Mouse (Mus musculus): ENCODE measurements at regions not wholly inside any gene's neighbourhood (a gene's known extent, or its start where the extent isn't known, plus 50 kb on each side); places are given as distances from the start of the nearest gene placed in this dataset.
"Not testable (repeated sequence)": the region's sequence is repeated elsewhere in the genome, so short reads cannot be mapped to it uniquely, and the experiment has no call there.

DNA sequence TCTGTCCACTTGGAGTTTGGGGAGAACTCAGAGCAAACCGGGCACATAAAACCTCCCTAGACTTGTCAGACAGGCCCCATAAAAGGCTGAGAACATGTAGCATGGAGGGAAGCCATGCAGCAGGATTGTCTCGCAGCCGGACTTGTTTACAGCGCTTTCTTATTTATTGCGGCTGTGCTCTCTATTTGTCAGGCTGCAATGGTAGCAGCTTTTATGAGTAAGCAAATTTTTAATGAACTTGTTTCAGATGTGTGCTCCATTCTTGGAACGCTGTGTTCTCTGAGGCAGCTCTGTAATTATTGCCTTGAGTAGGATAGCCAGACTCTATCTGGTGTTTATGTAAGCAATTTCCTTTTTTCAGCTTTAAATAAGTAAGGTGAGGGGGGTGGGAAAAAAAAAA, 169.2 kb upstream of the Camk1g start:
- DNase-seq (ENCODE audit: low spot score): no peak

DNA sequence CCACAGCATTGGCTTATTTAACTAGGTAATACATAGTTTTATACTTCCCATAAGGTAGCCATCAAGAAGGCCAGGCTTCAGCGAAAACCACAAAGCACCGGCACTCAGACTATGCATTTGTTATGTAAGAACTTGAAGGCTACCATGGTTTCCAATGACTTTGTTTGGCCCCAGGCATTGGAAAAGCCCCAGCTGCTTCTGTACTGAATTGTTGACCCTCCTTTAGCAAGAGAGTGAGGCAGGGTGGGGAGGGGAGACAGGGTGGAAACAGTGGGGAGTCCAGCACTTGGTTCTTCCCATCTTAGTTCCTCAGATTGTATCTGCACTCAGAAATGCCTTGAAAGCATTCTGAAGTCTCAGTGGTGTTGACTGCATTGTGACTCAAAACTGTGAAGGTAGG, 168.3 kb upstream of the Camk1g start:
- no peak for DNase-seq (ENCODE audit: low spot score)

DNA sequence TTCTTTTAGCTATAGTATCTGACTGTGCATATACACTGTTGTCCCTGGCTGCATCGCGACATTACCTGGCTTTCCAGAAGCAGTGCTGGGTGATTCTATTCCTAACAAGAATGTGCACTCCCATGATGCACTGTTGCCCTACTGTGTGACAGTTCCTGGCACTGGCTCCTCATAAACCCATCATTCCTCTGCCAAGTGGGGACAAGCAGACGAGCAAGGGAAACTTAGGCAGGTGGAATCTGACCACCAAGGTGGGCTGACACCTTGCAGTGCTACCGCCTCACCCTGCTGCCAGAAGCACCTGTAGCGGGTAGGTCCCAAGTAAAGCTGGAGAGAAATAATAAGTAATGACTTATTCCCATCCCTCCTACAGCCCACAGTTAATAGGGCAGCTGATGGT, 167.5 kb upstream of the Camk1g start:
- no peak for DNase-seq (ENCODE audit: low spot score)

DNA sequence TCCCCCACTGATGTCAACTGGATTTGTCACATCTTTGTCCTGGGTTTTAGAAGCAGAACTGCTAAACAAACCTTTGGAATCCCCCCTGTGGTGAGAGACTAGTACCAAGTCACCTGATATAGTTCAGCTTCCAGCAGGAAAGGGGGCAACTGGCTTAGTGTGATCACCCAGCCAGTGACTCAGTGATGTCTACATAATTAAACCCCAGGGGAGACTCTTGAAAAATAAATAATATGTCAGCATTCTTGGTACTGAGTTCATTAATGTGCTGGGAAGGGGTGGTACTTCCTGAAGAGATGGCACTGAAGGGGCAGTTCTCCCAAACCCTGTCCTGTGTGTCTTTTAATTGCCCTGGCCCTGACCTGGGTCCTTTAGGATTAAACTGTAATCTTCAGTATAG, 166.5 kb upstream of the Camk1g start:
- no peak for DNase-seq (ENCODE audit: low spot score)

DNA sequence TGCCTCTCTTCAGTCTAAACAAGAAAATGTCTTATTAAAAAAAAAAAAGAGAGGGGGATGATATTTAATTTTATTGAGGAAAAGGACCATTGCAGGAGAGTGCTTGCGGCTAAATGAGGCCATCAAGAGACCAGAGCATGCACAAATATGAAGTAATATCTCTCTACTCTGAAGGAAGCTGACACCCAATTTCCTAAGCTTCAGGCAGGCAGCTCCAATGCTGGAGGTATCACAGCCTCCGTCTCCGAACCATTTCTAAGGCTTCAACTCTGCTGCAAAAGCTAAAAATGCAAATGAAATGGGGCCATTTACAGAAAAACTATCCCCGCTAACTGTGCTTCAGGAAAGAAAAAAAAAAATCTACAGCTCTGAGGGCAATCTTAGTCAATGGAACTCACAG, 164.4 kb upstream of the Camk1g start:
- no peak for DNase-seq (ENCODE audit: low spot score)

DNA sequence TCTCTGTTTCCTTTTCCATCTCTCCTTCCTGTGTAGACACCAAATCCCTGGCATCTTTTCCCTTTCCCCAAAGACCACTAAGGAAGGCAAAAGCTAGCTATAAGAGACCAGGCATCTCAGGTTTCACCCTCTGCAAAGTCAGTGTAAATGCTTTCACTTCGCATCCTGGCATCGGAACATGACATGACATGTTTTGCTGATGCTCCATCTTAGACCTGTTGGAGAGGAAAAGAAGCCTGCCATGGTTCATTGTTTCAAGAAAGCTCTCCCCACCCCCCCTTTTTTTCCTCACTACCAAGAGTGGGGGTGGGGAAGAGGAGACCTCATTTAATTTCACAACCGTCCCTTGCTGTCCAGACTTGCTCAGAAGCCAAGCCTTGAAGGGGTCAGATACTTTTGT, 156.4 kb upstream of the Camk1g start:
- peak; percentile 39 for DNase-seq (ENCODE audit: low spot score)

DNA sequence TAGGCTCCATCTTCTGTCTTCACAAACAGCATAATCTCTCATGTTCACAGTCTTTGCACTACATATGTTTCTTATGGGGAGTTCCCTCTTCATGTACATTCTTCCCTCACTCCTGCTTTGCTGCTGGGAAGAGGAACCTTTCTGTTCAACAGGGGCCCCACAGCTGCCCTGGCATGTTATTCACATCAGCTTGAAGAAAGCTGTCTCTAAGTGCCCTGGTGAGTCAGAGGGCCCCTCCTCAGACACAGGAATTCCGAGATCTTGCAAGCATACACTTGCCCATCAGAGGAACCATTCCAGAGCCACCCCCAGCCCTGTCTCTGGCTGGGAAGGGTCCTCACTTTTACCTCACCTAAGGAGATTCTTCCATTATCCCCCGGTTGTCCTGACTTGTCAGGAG, 151.9 kb upstream of the Camk1g start:
- DNase-seq (ENCODE audit: low spot score): no peak

DNA sequence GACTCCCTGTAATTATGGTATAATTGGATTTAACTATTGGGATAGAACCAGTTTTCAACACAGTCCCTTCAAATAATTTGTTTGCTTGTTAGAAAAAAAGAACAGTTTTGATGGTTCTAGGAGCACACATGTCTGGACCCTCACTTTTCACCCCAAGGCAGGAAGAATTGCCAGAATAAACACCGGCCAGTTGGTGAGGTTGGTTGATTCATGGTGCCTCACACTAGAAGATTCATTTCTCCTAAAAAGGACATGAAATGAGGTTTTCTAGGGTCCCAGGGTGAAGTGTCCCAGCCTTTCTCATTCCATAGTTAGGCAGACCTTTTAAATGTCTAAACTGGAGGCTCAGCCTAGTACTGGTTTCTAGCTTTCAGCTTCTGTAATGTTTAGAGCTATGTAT, 148.7 kb upstream of the Camk1g start:
- DNase-seq (ENCODE audit: low spot score): no peak

DNA sequence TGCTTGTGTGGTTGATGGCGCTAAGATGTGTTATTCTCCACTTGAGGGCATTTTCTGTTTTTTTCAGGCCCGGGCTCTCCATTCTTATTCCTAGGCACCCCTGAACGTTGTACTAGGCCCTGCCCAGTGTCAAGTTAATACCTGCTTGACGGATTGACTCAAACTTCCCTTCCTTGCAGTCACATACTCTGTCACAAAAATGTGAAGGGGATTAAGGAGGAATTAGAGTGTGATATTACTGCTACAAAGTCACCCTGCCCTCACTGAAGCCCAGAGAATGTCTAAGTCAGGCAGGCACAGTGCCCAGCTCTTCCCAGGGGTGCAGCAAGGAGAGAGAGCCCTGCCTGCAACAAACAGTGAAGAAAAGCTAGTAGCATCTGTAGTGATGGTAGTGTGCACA, 147.9 kb upstream of the Camk1g start:
- DNase-seq (ENCODE audit: low spot score): no peak

DNA sequence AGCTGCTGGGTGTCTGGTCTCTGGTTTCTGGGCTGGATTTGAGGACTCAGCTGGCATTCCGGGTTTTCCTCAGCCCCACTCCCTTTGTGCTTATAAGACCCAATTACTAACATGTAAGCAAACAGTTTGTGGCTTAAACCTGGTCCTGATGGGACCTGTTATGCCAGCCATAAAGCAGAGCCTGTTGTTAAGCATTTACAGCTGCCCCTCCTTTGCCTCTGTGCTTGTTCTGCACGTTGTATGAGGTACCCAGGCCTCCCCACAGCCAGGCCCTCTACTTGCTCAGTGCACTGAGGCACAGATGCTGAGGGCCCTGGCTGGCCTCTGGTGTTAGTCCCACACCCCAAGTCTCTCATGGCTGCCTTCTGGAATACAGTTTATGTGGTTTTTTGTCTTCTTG, 147.2 kb upstream of the Camk1g start:
- no peak for DNase-seq (ENCODE audit: low spot score)

DNA sequence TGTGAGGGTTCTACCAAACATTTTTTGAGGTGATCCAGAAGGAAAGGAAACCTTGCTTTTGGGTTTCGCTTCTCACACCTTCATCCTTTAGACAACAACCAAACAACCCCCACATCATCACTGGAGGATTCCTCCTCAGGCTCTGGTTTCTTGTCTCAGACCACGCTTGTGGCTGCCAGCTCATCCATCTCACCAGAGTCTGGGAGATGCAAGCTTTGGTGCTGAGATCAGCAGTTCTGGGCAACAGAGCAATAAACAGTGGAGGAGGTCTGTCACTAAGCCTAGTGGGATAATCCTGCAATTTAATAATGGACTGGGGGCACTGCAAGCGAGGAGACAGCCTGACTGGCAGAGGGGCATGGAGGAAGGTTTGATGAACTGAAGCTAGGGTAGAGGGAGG, 146.3 kb upstream of the Camk1g start:
- no peak for DNase-seq (ENCODE audit: low spot score)

DNA sequence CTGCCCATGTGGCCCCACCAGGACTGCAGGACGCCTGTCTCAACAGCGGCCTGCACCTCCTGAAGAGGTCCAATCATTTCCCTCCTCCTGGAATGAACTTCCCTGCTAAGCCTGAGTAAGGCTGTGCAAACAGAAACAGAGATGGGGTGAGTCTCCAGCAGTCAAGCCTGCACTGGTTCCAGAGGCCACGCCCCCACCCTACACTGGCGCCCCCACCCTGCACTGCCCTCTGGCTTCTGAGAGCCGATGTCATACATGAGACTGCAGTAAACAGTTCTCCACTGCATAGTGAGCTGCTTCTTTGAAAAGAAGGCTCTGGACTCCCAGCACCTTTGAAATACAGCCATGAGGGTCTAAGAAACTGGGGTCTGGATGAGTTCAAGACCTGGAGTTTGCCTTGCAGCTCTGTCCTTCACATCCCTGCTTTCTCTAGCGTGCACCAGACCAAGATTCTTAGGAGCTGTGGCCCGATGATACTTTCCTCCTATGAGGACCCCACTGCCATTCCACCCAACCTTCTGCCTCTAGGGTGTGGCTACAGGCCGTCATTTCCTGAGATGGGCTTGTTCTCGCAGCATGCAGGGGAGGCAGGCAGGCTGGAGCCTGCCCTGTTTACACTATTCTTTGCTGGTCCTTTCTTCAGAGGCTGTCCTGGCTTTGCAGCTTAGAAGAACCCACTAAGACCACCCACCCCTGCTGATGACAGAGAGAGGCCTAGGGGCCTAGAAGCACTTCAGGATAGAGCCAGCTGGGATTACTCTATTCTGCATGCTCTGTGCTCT, 144.0 kb upstream of the Camk1g start:
- peak; percentile 52 for DNase-seq (ENCODE audit: low spot score)

DNA sequence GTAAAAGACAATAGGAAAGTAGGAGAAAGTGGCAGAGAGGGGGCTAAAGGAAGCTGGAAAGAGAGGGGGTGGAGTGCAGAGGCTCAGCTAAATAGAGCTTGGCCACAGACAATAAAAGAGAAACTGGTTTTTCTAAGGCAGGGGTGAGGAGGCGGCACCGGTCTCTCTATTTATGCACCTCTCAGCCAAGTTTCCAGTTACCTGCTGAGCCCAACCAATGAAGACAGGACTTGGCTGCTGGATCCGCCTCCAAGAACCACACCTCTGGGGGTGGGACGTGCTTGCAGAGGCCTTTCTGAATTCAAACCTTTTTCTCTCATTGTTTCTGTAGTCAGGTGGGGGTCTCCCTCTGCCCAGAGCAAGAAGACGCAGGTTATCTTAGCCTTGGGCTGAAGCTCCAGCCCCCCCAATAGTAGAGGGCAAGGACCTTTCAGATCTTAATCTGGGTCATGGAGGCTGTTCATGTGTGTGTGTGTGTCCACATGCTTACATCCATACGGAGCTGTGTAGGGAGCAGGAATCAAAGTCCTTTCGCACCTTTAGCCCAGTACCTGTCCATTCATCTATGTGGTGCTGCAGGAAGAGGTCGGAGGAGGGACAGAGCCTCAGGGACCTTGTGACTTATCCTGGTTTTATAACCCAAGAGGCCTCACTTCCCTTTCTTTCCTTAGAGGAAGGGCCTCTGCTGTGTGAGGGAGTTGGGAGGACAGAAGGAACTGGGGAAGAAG, 140.1 kb upstream of the Camk1g start:
- DNase-seq (ENCODE audit: low spot score): peak; percentile 45

DNA sequence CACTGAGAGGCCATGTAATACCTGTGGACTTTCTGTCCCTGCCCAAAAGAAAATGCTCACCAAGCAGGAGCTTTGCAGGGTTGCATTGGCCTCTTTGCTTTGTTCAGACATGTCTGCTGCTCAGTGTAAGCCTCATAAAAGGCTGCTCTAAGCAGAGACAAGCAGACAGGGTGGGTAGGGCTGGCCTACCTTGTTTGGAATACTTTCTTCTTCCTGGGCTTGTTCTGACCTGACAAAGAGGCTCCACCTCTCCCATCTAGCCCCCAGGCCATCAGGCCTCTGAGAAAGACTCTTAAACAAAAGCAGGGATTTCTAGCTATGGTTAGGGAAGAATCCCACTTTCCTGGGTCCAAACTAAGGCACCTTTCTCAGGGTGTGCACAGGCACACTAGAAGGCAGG, 138.2 kb upstream of the Camk1g start:
- peak; percentile 8 for DNase-seq (ENCODE audit: low spot score)

DNA sequence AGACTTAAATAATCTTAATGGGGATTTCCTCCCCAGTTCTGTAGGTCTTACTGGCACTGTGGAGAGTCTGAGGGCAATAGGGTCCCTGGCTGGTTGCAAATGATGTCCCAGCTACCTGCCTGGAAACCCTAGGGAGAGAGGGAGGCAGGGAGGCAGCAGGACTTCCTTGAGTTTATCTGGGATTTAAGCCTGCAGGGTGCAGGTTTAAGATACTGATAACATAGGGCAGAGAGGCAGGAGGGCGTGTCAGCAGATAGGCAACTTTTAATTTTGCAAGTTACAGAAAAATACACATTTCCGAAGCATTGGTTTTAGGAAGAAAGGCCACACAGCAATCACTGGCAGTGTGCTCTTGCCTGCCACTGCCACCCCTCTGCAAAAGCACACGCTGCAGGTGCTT, 136.9 kb upstream of the Camk1g start:
- no peak for DNase-seq (ENCODE audit: low spot score)

DNA sequence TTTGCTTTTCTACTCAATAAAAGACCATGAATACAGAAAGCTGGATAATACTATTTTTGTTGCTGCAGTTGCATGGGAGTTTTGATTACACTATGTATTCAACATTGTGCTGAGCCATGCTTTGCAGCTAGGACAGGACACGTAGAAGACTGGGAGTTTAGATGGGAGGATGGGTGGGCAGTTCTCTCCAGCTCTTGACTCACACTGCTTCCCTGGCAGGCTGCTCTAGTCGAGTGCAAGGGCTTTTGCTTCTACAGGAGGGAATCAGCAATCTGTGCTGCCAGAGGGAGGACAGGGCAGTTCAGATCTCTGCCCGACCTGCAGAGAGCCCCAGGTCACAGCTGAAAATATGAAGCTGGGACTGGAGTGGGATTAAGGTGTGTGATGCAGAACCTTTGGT, 135.3 kb upstream of the Camk1g start:
- DNase-seq (ENCODE audit: low spot score): no peak

DNA sequence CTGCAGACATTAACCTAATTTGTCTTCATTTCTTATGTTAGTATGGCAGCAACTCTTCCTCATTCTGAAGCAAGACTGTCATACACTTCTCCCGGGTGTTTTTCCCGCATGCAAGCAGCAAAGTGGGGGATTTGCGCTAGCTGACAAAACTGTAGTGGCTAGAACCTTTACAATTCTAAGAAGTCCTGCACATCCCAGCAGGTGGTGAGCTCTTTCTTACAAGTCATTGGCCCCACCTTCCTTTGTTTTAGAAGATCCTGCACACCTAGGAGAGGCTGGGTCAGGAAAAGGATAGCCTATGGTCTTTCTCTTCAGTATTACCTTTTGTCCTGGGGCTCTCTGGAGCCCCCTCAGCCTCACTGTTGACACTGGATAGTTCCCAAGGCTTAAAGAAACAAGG, 134.5 kb upstream of the Camk1g start:
- no peak for DNase-seq (ENCODE audit: low spot score)

DNA sequence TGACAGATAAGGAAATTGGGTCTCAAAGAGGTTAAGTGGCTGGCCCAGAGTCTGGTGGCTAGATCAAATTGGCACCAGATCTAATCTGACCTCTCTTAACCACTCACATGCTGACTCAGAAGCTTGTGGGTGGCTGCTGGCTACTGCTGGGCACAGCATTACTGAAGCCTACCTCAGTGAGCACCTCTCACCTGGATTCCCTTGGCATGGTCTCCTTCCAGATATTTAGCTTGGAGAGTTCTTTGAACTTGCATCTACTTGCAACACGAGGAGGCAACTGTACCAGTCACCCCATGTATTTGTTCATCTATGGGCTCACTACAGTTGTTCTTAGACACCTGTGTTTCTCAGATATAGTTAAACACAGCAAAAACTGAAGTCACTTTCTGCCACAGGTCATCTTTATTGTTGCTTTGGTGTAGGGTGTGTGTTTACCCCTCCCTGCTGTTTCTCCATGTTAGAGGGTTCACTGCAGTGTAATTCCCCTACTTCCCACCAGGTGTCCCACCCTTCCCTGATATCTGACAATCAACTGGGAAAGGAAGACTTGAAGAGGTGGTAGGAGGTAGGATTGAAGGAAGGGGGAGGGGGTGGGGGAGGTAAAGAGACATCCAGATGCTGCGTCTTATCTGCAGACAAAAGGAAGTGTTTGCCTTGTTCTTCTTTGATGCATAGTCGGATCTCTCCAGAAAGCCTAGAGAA, 133.7 kb upstream of the Camk1g start:
- peak; percentile 75 for DNase-seq (ENCODE audit: low spot score)

DNA sequence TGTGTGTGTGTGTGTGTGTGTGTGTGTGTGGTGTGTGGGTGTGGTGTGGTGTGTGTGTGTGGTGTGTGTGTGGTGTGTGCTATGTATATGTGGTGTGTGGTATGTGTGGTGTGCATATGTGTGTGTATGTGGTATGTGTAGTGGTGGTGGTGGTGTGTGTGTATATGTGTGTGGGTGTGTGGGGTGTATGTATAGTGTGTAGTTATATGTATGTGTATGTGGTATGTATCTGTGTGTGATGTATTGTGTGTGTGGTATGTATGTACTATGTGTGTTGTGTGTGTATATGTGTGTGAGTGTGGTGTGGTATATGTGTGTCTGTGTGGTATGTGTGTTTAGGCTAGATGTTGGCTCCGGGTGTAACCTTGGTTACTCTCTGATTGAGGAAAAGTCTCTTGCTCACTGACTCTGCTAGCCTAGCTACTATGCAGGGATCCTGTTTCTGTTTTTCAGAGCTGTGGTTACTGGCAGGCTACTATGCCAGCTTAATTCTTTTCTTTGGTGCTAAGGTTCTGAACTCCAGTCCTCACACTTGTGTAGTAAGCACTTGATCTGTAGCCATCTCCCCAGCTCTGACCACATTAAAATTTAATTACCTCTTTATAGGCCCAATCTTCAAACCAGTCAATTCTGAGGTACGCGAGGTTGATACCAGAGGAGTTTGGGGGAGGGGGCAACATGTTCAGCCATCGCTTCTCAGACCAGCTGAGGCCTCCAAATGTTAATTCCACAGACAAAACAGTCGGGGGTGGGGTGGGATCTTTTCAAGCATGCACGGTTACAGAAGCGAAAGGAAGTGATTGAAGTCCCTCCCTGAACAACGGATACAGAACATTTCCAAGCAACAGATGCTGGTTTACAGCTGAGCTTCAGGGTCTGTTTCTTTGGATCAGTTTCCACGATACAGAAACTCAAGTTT, 126.4 kb upstream of the Camk1g start:
- no peak for DNase-seq (ENCODE audit: low spot score)

DNA sequence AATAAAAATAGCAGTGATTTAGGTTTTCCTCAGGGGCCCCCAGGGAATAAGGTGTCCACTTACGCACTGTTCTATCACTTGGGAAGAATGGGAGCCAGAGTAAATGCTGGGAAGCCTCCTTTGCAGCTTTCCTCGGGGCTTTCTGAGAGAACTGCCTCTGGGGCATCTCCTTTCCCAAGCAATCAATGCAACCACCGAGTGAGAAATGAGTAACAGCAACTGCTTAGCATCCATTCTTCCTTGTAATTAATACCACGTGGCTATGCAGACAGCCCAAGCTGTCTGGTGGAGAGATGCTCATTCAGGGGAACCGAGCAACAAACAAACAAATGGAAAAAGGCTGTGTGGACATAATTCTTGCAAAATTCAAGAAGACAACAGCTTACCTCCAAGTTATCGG, 117.9 kb upstream of the Camk1g start:
- no peak for DNase-seq (ENCODE audit: low spot score)

DNA sequence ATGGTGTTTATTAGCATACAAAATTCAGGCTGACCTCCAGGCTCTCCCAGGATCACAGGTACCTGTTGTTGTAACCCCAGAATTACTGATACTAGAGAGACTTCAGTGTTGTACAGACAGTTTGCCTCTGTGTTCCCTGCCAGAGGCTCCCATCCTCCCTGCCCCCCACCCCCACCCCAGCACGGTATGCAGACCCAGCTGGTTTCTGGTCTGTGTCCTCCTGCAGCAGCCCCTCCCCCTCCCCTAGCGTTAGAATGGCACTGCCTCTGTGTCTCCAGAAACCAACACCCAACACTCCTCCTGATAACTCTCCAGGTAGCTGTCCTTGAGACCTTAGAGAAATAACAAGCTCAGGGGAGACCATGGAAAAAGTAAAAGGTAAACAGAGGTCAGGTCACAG, 116.6 kb upstream of the Camk1g start:
- DNase-seq (ENCODE audit: low spot score): not testable (repeated sequence)

DNA sequence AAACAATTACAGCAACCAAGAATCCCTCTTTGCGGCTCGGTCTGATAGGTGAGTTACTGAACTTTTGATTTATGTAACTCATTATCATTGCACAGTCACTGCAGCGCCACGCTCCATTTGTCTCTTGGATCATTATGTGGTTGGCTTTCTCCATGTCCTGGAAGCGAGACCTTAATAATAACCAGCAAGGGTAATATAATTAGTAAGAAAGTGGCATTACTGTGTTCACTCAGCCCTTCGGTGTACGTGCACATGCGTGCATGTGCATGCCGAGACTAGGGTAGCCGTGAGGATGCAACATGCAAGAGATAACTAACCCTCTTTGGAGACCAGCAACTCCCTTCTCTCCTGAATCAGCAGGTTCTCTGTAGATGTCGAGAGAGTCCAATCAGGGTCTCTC, 114.9 kb upstream of the Camk1g start:
- no peak for DNase-seq (ENCODE audit: low spot score)
